Mouse (Mus musculus) cerebellum, adult 11-12 months (tissue): ENCODE data around the gene Trpc3.
"Not testable (repeated sequence)": the region's sequence is repeated elsewhere in the genome, so short reads cannot be mapped to it uniquely, and the experiment has no call there.

Experiments used
- DNase-seq: peaks from one replicate; pipeline ENCODE4 v3.0.0; 2022

Trpc3 gene

DNA sequence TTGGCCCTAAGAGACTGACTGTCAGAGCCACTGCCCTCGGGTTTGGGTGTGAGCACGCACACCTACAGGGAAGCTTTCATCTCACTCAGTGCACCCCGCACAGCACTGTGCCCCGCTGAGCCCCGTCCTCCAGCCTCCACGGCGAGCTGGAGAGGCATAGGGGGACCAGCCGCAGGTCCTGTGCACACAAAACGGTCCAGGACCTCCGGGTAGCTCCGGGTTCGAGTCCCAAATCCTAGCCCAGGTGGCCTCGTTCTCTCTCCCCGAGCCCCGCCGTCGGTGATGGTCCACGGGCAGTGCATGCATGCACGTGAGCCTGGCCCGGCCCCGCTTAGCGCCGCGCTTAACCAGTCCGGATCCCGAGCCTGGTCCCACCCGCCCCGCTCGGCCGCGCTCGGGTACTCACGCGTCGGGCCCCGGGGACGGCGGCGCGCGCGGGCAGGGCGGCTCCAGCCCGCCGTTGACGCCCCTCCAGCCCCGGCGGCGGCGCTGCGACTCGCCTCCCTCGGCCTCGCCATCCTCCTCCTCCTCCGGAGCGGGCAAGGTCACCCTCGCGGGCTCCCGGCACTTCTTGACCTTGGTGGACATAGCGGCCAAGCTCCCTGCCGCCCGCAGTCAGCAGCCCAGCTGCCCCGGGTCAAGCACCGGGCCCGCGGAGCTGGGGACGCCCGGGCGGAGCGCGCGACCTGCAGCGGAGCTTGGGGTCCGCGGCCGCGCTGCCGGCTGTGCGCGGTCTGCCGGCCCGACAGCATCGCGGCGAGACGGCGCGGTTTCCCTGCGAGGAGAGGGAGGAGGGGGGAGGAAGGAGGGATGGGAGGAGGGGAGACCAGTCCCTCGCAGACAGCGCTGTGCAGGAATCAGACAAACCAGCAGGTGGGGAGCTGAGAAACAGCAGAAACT is at the start of gene Trpc3:
TSS of gene Trpc3 (minus strand) at position 776 of the 900 bp plus-strand sequence.
- DNase-seq: peak; percentile 13

GRCm38 (mm10) chr3:36738071-36738470 is 48.1 kb upstream of the Trpc3 start:
- DNase-seq: no peak

- no peak for DNase-seq
These were observed 43.1 kb upstream of the Trpc3 start for GRCm38 (mm10) chr3:36733075-36733474.

DNA sequence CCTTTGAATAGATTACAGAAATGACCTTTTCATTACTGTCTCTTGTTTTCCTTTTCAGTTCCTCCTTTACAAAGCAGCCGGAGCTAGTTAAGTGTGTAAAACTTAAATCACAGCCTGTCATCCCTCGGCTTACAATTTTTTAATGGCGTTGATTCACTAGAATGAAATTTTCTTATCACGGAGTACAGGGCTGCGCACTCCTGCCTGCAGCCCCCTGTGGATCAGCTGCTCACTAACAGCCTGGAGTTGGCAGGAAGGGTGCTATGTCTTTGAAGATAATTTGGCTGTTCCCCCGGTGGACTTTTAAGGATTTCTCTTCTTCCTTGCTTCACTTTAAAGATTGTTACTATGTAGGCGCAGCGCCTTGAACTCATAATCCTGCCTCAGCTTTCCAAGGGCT is 36.6 kb upstream of the Trpc3 start:
- no peak for DNase-seq

- DNase-seq: no peak
These were observed 31.9 kb upstream of the Trpc3 start for GRCm38 (mm10) chr3:36721850-36722249.

DNA sequence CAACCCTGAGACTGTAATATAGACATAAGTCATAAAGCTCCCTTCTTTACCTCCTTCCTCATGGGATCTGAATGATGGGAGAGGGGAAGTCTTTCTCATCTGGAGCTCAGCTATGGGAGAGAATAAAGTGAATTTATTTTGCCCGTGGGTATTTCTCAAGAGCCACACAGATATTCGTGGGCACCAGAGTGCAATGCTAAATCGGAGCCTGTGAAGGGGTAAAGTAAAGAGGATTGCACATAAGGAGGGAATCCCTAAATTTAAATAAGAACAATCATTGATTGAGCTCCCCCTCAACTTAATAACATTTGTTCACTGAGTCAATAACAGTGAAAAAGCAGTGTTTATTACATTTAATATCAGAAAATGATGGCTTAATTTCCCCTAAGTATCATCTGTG is 19.6 kb upstream of the Trpc3 start:
- DNase-seq: no peak

DNA sequence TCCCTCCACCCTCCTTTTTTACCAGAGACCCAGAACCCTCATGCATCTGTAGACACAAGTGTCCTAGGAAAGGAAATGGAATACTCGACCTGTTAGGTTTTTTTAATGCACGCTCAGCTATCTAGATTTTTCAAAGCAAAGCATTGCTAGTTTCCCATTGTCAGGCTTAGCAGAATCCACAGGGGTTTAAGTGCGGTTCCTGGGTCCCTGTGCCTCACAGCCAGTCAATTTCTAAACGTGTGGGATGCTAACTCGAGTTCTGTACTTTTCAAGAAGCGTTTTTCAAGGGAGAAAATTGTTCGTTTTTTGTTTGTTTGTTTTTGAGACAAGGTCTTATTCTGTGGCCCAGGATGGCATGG is 304 bp upstream of the Trpc3 start:
- DNase-seq: no peak

DNA sequence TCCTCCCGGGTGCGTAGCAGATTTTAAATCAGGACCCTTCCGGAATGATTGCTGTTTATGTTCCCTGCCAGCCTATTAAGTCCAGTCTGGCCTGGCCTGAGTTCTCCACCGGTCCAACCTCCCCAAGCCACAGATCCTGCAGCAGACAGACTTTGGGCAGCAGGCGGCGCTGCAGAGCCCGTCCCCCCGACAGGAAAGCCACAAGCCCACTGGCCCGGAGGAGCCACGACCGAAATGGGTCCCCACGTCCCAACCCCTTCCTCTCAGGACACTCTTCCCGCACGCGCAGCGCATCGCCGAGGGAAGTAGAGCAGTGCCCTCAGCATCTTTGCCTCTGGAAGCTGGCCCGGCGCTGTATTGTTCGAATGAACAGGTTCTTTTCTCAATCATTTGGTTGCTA is 1.1 kb downstream of the Trpc3 start:
- DNase-seq: peak; percentile 40

DNA sequence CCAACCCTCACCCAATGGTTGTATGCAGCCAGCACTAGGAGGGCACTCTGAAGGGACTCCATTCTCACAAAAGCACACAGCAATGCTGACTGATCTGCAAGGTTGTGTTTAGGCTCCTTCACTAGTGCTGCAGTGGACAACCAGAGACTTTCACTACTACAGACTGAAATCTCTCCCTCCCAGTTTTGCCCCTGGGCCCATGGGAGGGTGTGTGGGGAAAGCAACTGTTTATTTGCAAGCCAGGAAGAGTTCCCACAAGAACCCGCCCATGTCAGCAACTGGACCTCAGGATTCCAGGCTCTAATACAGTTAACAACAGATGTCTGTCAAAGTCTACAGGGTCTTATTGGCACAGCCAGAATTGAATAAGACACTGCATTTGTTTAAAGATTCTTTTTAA is 14.1 kb downstream of the Trpc3 start:
- no peak for DNase-seq

DNA sequence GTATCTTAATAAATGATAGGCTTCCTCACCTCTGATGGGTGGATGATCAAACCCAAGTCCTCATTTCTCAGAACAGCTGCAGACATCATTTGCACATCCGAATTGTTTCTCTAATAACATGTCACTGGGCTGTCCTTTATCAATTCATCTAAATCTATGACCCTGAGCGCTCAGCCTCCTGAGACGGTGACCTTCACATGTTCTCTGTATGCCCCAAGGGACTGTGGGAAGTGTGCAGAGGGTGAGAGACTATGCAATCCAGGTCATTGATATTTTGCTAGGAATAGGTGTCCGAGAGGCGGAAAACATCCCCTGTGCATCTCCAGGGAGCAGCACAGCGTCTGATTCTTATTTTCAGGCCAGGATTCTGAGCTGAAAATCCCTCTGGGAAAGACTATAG is 22.2 kb downstream of the Trpc3 start:
- DNase-seq: no peak

GRCm38 (mm10) chr3:36645245-36645559 is 44.8 kb downstream of the Trpc3 start:
- not testable (repeated sequence) for DNase-seq

DNA sequence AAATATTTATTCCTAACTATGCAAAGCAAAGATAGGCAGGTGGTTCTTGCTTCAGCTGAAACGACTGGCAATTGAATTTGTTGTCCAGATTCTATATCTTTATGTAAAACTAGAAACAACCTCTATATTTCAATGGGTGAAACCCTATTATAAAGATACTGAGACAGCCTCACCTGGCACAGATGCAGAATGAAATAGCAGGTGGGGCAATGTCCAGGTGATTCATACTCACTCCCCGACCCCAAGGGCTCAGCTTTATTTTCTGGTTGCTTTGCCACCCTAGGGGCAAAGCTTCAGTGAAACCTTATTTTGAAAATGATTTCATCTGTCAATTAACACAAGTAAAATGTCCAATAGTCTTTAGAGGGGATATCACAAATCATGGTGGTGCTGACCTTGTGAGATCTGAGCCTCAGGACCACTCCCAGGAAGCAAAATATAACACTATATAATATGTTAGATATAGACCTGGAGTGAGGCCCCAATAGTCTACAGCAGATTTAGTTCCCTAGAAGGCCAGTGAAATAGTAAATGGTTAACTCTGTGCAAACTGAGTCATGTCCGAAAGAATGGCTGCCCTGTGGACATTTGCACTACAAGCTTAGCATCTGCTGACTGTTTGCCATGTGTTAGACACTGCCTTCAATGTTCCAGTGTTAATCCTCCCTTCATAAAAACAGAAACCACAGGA is 45.3 kb downstream of the Trpc3 start:
- DNase-seq: no peak

GRCm38 (mm10) chr3:36643354-36643753 is 46.6 kb downstream of the Trpc3 start:
- DNase-seq: no peak

DNA sequence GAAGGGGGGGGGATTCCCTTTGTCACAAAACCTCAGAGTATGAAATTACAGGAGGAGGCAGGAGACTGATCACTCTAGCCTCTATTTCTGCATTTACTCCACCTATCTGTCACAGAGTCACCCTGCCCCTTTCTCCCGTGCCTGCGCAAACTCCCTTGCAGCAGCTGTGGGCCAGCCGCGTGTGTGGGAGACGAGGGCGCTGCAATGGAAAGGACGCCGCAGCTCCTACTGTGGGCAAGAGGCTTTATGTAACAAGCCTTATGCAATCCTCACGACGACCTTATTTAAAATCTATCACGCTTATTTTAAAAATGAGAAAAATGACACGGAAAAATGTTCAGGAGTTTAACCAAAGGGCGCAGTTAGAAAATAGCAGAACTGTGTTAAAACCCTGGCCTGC is 47.2 kb downstream of the Trpc3 start:
- no peak for DNase-seq

GRCm38 (mm10) chr3:36640787-36641186 is 49.2 kb downstream of the Trpc3 start:
- DNase-seq: no peak

DNA sequence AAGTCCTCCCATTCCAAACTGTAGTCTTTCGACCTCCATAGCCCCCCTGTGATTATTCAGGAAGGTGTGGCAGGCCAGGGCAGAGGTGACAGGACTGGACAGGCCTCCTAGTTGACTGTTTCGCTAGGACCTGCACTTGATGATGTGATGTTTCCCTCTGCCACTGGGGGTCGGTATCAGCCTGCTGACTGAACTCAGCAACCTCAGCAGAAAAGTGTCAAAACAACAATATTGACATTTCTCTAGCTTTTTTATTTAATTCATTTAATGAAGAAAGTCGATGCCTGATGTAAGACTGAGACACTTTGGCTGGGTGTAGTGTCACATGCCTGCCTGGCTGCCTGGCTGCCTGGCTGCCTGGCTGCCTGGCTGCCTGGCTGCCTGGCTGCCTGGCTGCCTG is 54.5 kb downstream of the Trpc3 start:
- no peak for DNase-seq

- DNase-seq: no peak
These were observed 63.2 kb downstream of the Trpc3 start for GRCm38 (mm10) chr3:36626803-36627202.

- DNase-seq: no peak
These were observed 71.8 kb downstream of the Trpc3 start for GRCm38 (mm10) chr3:36618181-36618580.

DNA sequence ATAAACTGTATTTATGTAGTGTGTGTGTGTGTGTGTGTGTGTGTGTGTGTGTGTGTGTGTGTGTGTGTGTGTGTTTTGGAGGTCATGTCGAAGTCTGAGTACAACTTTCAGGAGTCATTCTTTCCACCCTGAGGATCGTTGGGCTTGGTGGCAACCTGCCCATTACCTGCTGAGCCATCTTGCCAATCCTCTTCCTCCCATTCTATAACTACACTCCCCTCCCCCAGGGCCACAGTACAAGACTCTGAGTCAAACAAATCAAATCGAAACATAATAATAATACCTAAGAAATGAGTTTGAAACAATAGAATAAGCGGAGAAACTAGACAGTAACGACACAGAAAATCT is 76.1 kb downstream of the Trpc3 start:
- peak; percentile 42 for DNase-seq

DNA sequence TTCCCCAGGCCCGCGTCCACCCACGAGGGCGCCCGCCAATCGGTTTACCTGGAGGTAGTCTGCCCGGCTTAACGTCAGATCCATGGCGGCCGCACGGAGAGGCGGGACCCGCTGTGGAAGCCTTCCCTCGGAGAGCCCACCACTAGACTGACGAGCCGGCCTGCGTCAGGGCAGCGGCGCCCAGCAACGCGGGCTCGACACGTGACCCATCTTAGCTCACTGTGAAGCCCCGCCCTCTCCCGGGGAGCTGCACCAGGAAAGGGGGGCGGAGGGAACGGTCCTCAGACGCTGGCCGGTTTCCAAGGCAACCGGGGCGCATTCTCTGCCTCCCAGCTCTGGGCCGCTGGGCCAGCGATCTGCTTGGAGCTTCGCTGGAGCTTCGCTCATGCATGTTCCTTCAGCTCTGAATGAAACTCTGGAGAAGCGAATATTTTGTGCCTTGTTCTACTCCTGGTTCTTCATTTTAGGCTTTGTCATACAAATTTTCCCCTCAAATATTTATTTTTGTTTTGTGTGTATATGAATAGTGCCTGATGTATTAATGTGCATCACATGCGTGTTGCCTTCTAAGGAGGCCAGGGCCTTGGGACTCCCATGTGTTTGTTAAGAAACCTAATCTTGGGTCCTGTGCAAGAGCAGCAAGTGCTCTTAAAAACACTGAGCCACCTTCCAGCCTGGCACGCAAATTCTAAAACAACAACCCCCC is 76.6 kb downstream of the Trpc3 start, which contains the start of gene Bbs7:
TSS of gene Bbs7 (minus strand) at position 276 of the 706 bp plus-strand sequence.
- DNase-seq: peak; percentile 93

DNA sequence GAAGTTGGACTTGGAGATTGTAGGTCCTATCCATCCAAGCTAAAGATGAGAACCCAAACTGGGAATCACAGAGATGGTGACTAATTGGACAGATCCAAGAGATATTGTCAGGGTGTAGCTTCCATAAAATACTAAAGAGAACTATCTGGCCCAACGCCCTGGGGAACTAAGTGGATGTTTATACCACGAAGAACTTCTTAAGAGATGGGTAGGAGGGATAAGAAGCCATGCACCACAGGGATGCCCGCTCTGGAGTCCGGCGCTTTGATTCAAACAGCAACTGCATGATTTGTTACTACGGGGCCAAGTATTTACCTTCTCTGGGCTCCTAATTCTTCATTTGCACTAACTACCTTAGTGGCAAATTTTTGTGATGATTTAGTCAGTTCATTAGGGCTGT is 77.3 kb downstream of the Trpc3 start:
- DNase-seq: no peak

- DNase-seq: no peak
These were observed 83.8 kb downstream of the Trpc3 start for GRCm38 (mm10) chr3:36605894-36606783.

GRCm38 (mm10) chr3:36599773-36600172 is 90.2 kb downstream of the Trpc3 start:
- DNase-seq: not testable (repeated sequence)
